Mouse (Mus musculus) layer of hippocampus, postnatal 14 days (tissue): ENCODE results near the gene Vac14. TPM values are rescaled to one million over a fixed set of nuclear protein-coding genes. Genes with fewer than 3 reads are reported as not detected.
A peak's percentile ranks its signal among the peaks of the same experiment; 100 is the strongest.

Experiments
- DNase-seq, 2 experiments: peaks; one replicate each; pipeline ENCODE4 v3.0.0; 2021 to 2022; ENCODE audit warnings: low spot score in 2 of 2, mixed read lengths in 1 of 2
- total RNA-seq, 2 experiments: library from RNA; stranded (reverse); gene quantifications; 2 replicates each; pipeline ENCODE4 v1.2.3; 2021

The Vac14 gene
- total RNA-seq, 2 experiments from 2014 or later, result 24.5 to 26.6 TPM

DNA sequence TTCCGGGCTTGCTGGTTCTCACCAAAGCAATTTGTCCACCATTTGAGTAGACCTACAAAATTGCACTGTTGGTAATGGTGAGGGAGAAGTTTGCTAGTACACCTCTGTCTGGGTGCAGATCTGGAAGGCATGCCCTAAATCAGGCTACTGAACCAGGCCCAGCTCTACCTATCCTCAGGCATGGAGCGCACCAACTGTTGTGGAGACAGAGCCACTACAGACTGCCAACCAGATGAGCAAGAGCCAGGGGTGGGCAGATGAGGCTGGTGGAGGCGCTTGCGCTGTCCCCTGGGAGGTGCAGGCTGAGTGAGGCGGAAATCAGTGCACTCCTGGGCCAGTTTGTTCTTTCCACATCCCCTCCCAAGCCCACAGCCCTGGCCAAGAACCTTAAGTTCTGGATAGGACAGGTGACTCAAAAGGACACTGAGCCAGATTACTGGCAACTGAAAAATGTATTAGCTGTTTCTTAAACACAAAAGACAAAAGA, 58.8 kb downstream of the Vac14 start:
- no peak for DNase-seq

GRCm38 (mm10) chr8:110678989-110679388, 60.6 kb downstream of the Vac14 start:
- no peak for DNase-seq

DNA sequence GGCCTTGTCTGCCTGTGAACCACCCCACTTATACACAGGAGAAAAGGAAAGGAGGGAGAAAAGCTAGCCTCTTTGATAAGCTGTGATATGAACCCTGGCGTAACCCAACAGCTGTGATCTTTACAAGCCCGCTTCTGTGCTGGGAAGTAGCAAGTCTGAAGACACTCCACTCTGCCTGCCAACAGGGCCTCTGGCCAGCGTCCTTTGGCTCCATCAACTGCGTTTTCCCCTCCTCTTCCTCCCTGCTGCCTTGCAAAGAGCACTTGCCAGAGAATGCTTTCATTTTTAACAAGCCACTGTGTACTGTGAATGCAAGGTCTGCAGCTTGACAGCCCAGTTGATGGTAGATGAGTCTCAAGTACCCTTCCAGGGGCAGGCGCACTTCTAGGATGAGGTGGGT, 69.3 kb downstream of the Vac14 start:
- peak; percentile 63 to 83 for DNase-seq

GRCm38 (mm10) chr8:110689961-110690360, 71.6 kb downstream of the Vac14 start:
- DNase-seq, result no peak

GRCm38 (mm10) chr8:110694226-110694625, 75.8 kb downstream of the Vac14 start:
- no peak for DNase-seq

DNA sequence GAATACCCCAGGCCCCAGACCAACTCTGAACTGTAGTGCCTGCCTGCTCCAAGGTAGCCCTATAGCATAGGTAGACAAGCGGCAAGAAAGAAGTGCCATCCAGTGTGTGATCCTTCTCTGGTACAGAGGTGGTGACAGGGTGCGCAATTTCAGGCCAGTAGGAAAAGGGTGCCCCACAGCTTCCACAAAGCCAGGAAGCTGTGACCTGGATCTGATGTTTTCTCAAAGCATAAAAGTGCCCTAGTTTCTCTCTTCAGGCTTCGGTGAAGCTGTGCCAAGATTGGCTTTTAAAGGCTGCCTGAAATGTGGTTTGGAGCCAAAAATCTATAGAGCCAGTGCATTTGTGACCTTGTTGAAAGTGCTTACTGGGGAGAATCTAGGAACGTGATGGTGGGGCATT, 76.4 kb downstream of the Vac14 start:
- no peak for DNase-seq

- no peak for DNase-seq
These were observed 77.0 kb downstream of the Vac14 start for GRCm38 (mm10) chr8:110695431-110695830.

DNA sequence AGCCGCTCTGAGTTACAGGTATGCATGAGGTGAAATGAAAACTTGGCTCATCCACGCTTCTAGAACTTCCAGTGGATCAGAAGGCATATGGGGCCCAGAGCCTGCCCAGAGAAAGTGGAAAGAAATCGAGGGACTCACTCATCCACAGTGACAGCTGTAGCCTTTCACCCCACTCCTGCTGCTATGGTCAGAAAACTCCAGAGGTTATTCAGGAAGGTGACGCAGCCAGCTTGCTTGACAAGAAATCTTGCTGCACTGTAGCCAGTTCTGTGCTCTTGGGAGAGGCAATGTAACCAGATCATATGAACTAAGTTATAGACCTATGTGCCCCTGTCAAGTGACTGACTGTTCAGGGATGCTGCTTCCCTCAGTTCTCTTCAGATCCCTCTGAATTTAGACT, 77.7 kb downstream of the Vac14 start:
- no peak for DNase-seq

- DNase-seq, result no peak
These were observed 79.2 kb downstream of the Vac14 start for GRCm38 (mm10) chr8:110697571-110697970.

DNA sequence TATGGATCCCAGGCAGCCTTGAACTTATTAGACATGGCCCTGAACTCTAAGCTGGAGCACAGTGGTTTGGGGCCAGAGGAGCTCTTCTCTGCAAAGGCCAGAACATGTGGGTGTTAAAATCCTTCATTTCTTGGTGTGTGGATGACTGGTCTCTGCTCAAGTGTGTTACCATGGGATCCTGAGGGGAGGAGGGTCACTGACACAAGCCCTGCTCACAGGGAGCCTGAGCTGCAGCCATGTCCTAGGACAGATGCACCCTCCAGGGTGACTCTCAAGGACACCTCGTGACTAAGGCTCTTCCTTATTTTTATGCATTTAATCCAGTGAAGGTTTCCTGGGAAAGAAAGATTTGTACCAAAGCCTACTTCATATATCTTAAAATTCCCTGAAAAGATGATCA, 79.7 kb downstream of the Vac14 start:
- DNase-seq, result no peak

GRCm38 (mm10) chr8:110699501-110699900, 81.1 kb downstream of the Vac14 start:
- DNase-seq, result no peak

DNA sequence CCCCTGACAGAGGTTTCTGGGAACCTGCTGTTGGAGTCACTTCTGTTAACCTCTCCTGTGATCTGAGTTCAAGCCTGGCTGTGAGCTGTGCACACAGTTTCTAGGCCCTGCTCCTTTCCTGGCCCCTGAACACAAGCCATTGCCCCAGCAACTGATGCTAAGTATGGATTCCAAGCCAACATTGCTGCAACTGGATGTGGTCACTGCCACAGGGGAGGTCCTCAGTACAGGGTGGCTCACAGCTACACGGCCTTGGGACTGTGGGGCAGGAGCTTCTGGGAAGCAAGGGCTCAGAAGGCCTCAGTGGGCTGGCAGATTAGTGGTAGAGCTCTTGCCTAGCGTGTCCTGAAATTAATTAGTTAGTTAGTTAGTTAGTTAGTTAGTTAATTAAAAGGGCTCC, 82.2 kb downstream of the Vac14 start:
- DNase-seq, result no peak

- no peak for DNase-seq
These were observed 84.5 kb downstream of the Vac14 start for GRCm38 (mm10) chr8:110702636-110703459.

GRCm38 (mm10) chr8:110703460-110704061, 85.2 kb downstream of the Vac14 start:
- no peak for DNase-seq

DNA sequence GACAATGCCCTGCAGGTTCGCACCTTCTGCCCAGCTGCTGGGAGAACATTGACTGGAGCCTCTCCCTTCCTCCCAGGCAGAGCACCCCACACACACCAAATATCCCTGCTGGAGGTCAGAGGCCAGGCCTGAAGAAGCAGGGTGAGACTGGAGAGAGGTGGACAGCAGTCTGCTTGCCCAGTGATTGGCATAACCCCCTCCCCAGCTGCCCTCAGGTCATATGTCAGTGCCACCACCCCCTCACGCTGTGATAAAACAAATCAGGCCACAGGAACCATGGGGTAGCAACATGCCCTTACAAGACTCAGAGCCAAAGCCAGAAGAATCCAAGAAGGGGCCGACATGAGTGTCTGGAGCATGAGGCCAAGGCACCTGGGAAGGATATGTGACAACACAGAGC, 85.7 kb downstream of the Vac14 start:
- no peak for DNase-seq

DNA sequence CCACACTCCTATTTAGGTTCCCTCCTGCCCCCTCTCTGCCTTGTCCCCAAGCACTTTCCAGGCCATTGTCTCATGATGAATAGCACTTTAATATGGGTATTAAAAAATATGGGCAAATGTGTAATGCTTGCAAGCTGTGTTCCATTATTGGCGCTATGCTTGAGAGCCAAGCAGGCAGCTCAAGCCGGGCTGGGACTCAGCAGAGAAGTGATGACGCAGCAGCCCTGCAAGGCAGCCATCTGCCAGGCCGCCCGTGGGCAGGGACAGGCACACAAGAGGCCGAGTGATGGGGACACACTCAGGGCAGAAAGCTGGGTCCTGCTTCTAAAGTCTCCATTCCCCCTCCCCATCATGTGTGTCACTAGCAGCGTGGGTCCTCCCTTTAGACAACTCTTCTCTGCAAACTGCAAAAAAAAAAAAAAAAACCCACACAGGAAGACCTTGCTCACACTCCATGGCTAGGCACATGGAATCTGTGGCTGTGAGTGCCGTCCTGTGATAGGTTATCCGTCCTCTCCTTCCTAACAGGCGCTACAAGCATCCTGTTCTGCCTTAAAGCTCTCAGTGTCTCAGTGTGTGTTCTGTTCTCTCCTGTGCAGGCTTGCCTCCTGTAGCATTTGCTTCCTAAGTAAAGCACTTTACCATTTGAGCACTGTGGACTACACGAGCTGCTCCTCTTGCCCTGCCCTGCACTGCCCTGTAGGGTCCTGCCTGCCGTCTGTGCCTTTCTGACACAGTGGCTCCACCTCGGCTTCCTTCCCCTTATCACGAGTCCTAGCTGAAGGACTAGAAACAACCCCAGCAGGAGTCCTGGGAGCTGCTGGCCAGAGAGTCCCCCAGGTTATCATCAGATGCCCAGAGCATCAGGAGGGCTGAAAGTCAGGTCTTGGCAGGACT, 87.3 kb downstream of the Vac14 start:
- DNase-seq, result peak in 1 of 2 experiments; percentile 65

- no peak for DNase-seq
These were observed 88.0 kb downstream of the Vac14 start for GRCm38 (mm10) chr8:110706288-110706870.

GRCm38 (mm10) chr8:110708429-110708828, 90.0 kb downstream of the Vac14 start:
- DNase-seq, result no peak

- no peak for DNase-seq
These were observed 92.2 kb downstream of the Vac14 start for GRCm38 (mm10) chr8:110710593-110710992.

- DNase-seq, result no peak
These were observed 93.0 kb downstream of the Vac14 start for GRCm38 (mm10) chr8:110711271-110711934.

GRCm38 (mm10) chr8:110713073-110713472, 94.7 kb downstream of the Vac14 start:
- no peak for DNase-seq
